Mouse (Mus musculus): ENCODE data around the gene Afg1l.
A peak's percentile ranks its signal among the peaks of the same experiment; 100 is the strongest.

Afg1l gene

DNA sequence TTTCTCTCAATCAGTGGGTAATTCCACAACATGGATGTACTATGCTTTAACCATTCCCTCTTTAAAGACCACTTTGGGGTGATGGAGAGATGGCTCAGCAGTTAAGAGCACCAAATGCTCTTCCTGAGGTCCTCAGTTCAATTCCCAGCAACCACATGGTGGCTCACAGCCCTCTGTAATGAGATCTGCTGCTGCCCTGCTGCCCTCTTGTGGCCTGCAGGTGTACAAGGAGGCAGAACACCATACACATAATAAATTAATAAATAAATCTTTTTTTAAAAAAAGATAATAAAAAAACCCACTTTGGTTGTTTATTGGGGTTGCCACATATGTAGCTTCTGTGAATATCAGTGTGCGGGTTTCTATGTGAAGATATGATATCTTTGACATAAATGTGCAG is 180.4 kb downstream of the Afg1l start:
- DNase-seq (ENCODE audit: low spot score in 2 of 2) = no peak

DNA sequence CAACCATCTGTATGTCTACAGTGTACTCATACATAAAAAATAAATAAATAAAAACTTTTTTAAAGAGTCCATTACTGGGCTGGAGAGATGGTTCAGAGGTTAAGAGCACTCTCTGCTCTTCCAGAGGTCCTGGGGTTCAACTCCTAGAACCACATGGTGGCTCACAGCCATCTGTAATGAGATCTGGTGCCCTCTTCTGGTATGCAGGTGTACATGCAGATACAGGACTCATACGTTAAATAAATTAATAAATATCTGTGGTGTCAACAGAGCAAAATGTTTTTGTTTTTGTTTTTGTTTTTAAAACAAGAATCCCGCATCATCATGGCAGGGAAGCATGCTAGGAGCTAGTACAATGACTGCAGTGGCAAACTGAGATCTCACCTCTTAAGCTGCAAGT is 181.3 kb downstream of the Afg1l start:
- DNase-seq (ENCODE audit: low spot score in 2 of 2) = no peak

DNA sequence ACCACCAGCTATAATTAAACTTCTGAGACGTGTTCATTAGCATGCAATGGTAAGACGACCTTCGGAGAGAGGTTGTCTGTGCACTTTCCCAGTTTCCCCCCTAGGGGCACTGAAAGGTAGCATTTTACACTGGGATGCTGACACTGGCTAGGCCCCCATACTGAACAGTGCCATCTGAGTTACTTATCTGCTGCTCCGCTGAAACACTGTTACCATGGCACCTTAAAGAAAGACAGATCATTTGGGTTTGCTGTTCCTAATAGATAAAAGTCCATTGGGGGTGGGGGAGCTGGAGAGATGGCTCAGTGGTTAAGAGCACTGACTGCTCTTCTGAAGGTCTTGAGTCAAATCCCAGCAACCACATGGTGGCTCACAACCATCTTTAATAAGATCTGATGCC is 181.8 kb downstream of the Afg1l start:
- no peak for DNase-seq (ENCODE audit: low spot score in 2 of 2)

DNA sequence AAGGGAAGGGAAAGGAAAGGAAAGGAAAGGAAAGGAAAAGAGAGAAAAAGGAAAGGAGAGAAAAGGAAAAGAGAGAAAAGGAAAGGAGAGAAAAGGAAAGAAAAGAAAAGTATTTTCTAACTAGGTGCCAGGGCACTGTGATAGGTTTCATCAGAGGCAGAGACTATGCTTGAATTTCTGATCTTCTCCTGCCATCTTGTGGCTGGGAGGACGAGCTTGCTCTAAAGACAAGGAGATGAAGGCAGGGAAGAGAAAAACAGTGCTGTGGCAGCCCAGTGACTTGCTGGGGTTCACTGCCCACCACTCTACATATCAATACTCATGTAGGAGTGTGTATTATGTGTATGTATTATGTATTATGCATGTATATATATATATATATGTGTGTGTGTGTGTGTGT is 183.3 kb downstream of the Afg1l start:
- DNase-seq (ENCODE audit: low spot score in 2 of 2) = peak in 1 of 2 experiments; percentile 42

DNA sequence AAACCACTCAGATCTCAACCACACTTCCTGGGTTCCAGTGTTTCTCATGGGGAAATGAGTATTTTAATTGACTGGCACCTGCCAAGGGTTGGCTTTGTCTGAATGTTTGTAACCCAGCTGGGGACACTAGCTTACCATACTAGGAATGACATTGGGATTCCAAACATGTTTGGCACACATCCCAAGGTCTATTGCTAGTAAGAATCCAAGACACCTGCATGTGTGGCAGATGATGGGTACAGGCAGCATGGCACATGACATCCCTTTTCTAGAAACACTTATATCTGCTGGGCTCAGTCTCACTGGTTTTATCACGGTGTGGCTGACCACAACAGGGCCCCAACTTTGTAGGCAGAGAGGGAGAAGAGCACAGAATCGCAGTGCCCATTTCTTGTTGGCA is 184.0 kb downstream of the Afg1l start:
- no peak for DNase-seq (ENCODE audit: low spot score in 2 of 2)

DNA sequence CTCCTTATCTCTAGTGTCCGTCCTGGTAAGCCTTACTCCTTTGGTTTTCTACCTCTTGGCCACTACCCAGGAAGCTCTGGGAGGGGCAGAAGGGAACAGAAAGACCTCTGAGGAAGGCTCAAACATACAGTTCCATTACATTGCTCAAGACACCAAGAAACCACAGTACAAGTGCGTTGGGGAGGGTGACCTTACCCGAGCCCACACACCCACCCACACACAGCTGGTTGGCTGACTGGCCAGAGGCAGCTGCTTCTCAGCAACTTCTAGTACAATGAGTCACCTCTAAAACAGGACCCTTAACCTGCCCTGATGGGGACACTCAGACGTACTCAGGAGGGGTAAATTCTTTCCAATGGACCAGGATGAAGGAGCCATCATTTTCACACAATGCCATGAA is 184.5 kb downstream of the Afg1l start:
- DNase-seq (ENCODE audit: low spot score in 2 of 2) = no peak

DNA sequence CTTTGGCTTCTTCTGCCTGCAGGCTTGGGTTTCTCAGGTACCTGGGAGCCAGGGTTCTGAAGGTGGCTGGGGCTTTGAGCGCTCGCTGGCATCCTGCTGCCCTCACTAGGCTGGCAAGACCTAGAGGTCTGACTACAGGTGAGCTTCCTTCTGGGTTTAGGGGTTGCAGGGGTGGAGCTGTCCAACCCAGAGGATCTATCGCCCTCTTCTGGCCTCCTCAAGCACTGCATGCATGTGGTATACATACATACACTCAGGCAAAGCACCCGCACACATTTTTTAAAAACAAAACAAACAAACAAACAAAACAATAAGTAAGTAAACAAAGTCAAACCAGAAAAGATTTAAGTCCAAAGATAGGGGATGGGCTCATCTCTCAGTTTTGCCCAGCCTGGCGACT is 187.0 kb downstream of the Afg1l start:
- no peak for DNase-seq (ENCODE audit: low spot score in 2 of 2)

DNA sequence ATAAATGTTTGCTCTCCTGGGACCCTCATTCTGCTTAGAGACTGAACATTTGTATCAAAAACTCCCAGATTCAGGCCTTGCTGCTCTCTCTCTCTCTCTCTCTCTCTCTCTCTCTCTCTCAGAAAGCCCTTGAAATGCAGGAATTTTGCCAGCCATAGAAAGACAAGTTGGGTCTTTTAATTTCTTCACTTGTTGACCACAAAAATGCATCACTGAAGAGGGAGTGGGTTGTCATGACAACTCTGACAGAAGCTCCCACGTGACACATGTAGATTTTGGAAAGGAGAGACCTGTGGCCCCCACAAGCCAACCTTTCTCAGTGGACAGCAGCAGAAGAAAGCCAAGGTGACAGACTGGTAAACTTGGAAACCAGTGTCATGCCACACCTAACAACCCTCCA is 190.7 kb downstream of the Afg1l start:
- DNase-seq (ENCODE audit: low spot score in 2 of 2) = no peak

DNA sequence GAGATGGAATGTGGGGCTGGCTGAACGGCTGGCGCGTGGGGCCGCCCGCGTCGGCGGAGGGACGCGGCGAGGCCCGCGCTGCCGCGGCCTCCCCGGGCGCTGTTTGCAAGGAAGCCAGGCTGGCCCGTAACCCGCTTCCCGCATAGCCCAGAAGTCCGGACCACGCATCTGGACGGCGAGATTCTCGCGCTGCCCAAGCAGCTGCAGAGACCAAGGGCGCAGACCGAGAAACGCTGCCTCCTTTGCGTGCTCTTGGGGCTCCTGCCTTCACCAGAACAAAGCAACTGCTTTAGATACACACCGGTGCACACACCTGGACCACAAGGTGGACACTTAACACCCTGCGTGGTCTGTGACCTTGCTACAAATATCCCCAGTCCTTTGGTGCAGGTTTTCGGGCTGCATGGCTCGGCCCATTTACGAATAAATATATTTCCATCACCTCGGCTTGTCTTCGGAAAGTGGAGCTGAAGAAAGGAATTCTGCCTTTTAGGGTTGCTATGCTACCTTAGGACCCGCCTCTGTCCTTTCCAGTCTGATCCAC is 200.0 kb downstream of the Afg1l start:
- no peak for DNase-seq (ENCODE audit: low spot score in 2 of 2)

DNA sequence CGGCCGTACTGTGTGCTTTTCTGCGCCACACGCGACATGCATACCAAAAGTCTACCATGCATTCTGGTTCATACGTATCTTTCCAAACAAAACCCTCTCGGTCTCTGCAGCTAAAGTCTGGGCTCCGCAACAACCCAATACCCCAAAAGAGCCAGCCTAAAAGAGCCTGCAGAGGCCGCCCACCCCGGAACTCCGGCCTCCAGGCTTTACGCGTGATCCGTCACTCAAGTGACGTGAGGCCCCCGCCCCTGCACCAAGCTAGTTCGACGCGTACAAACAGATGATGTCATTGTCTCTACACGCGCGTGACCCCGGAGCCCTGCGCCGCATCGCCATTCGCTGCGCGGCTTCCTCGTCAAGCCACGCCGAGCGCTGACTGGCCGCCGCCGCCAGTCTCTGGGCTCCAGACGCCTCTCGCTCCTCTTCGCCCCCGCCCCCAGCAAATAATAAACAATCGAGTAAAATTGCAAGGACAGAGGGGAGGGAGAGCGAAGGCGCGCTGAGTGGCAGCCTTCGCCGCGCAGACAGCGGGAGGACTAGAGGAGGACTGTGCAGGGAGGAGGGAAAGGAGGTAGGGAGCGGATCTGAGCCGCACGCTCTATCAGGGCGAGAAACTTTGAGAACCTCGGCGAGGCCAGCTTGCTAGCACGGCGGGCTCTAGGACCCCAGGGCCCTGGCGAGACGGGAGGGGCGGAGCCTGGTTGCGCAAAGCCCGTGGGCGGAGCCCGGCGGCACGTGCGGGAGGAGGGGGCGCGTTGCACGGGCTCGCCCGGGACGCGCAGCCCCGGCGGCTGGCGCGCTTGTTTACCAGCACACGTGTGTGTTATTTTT is 200.7 kb downstream of the Afg1l start:
- DNase-seq (ENCODE audit: low spot score in 2 of 2) = peak; percentile 99 to 100

DNA sequence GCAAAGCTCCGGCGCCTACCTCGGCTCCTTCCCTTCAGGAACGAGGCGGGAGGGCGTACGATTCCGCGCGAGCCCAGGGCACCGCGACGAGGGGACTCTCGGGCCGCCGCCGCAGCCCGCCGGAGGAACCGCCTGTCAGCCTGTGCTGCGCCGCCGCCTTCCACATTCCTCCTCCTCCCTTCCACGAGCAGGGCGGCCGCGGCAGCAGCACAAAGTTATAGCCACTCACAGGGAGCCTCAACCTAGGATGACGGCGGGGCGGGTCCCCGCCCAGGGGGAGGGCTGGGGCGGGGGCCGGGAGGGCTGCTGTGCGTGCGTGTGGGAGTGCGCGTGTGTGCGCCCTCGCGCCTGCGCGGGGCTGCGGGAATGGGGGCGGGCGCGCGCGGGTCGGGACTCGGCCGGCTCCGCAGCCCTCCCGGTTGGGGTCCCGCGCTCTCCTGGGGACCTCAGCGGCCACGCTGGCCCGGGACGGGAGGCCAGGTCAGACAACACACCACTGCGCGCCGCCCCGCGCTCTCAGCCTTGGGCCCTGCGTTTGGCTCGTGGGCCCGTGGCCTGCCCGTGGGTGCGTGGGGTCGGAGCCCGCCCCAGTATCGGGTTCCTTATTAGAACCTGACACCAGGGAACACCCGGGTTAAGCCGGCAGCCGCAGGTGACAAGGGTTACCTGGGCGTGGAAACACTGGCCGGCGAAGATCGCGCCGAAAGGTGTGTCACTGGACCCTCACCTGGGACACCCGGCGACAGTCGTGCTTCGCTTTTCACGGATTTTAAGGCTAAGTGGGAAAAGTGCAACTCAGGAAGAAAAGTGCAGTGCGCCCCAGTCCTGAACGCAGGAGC is 201.6 kb downstream of the Afg1l start, which contains the start of gene Foxo3:
Gene Foxo3 (minus strand): TSS at position 249 of the 839 bp plus-strand sequence.
- DNase-seq (ENCODE audit: low spot score in 2 of 2) = peak; percentile 94

DNA sequence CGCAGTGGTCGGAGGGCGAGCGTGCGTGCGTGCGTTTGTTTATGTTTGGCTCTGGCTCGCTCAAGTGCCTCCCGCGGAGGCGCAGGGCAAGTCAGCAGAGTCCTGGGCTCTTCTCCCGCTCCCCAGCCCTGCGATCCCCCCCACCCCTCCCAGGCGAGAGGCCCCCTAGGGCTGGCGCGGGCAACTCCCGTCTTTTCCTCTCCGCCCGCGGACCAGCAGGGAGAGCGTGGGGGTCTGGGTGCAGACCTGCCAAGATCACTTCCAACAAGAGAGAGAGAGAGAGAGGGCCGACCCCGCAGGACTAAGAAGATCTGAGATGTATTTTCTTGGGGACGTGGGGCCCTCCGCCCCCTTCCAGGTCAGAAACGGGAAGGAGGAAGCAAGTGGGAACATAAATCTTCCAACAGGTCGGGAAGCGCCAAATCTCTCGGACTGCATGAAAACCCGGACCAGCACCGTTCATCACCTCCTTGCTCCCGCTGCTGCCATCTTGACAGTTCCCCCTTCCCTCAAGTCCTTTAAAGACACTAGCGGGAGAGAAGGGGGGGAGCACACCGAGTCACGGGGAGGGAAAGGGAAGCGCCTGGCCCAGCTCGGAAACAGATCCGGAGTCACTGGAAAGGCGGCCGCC is 202.4 kb downstream of the Afg1l start:
- peak in 1 of 2 experiments; percentile 58 for DNase-seq (ENCODE audit: low spot score in 2 of 2)

DNA sequence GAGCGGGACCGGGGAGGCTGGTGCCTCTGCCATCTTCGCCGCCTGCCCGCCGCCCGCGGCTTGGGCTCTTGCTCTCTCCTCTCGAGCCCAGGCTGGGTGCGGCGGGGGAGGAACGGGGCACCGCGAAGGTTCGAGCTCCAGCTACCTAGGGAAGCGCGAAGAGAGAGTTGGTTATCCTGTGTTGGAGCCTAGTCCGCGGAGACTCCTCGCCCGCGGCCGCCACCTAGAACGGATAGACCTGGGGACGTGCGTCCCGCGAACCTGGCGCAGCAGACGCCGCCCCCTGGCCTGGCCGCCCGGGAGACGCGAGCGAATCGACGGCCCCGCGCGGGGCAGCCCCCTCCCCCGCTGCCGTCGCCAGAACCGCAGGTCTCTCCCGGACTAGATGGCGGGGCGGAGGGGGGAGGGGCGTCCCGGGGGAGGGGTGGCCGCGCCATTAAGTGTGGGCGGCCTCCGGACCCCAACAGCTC is 202.9 kb downstream of the Afg1l start:
- DNase-seq (ENCODE audit: low spot score in 2 of 2) = peak; percentile 58

DNA sequence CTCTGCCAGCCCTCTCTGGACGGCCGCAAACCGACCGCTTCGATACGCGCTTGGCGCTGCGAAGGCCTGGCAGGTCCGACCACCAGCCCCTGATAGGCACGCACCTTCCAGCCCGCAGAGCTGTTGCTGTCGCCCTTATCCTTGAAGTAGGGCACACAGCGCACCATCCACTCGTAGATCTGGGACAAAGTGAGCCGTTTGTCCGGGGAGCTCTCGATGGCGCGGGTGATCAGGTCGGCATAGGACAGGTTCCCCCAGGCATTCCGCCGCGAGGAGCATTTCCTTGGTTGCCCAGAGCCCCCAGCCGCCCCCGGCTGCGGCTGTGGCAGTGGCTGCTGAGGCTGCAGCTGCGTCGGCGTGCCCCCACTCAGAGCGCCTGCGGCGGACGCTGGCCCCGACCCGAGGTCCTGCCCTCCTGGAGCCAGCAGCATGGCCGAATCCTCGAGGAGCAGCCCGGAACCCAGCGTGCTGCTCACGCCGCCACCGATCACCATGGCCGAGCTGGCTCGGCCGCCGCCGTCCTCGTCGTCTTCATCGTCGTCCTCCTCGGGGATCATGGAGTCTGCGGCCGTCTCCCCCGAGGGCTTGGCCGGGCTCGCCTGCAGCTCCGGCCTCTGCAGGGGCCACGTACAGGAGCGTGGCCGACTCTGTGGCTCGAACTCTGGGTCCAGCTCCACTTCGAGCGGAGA is 203.5 kb downstream of the Afg1l start:
- peak; percentile 41 to 42 for DNase-seq (ENCODE audit: low spot score in 2 of 2)

DNA sequence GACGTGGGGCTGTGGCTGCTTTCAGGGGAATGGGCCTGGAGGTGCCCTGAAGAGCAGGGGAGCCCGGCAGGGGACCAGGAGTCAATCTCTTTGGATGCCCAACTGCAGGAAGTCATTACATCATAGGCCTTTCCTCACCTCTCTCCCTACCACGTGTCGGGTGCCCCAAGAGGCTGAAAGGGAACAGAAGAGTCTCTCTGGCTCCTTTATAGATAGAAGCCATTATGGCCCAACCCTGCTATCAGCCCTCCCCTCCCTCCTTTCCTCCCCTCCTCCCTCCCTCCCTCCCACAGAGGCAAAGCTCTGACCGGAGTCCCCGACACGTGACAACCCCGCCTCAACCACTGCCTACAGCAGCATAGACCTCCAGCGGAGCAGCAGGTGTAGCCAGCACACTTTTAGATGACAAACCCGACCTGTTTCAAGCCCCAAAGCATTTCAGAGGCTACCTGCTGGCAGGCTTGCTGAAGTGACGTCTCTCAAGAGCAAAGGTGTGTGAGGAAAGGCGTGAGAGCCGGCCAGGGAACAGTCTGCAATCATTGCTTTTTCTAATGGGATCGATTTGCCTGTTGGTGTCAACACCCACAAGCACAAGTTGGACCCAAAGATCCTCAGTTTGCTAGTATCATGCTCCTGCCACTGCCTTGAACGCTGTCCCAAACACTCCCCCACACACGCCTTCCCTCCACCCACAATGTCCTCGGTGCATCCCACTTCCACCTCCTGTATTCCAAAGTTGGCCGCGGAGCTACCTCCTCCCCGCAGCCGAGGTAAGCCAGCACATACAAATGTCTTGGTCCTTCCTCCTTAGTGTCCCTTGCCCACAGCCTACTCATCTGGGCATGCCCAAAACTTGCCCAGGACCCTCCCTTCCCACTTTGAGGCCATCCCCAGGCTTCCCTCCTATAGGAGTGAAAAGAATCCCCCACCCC is 204.3 kb downstream of the Afg1l start:
- no peak for DNase-seq (ENCODE audit: low spot score in 2 of 2)

DNA sequence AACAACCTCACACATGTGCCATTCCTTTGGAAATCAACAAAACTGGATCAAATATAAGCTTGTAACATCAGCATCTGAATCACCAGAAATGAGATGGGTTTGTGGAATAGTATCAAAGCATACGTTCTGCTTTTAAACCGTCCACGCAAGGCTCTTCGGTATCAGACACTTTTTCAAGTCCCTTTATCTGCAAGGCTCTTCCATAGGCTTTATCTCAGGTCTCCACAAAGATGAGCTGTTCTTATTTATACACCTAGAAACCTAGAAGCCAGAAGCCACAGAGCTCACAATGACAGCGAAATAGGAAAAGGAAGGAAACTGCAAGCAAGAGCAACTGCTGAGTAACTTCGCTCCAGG is 205.0 kb downstream of the Afg1l start:
- DNase-seq (ENCODE audit: low spot score in 2 of 2) = no peak

DNA sequence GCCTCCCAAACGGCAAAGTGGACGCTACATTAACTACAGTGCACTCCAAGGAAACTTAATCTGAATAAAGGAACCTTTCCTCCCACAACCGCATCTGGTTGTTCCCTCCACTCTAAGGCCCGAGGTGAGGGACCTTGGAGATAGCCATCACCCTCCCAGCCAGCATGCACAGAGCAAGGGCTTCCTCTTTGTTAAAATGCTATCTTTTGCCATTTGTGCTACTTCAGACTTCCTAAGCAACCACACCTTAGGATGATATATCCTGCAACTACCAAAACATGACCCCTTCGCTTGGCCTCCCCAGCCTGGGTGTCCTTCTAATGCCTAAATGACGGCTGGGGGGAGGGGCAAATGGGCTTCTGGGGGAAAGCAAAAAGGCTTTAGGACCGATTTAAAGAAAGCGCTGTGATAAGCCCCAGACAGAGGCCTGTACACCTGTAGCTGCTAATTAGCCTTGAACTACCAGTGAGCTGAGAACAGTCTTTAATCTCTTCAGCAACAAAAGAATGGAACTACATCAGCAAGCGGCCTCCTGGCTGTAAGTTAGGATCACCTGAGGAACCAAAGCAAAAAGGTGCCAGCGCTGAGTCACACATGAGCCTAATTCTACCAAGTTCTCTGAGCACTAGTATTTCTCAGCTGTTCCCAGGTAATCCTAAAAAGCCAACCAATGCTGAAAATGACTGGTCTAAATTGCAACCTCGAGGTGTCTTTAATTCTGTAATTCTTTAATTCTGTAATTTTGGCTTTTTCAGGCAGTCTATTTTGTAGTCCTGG is 206.7 kb downstream of the Afg1l start:
- no peak for DNase-seq (ENCODE audit: low spot score in 2 of 2)

DNA sequence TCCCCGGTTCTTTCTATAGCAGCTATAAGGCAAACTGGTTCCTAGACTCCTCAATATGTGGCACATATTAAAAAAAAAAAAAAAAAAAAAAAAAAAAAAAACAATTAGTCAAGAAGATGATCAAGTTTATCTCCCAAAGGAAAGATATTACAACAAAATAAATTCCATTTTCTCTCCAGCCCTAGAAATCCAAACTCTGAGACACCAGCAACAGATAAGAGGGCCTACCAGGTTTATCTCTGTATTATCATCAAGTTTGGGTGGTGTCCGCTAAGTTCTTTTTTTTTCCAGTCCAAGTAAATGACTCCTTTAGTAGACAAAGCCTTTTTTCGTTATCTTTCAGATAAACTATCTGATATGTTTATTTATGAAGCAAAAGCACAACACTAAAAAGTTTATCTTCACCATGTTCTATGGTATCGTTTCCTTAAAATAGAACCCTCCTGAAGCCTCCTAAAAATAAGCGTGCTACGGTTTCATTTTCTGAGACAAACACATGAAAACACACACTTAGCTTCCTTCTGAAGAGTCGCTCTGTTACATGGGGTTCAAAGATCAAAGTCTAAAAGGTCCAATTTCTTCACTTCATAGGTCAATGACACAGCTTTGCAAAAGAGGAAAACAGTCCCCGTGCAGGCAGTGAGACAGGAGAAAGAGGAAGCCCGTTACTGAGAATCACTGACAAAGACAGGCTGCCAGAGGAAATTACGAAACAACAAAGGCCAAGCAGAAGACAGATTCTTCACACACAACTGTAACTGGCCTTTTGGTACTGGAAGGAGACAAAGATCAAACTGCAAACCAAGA is 207.9 kb downstream of the Afg1l start:
- no peak for DNase-seq (ENCODE audit: low spot score in 2 of 2)

Measured in right cerebral cortex, postnatal 10 days (tissue).